Mouse (Mus musculus): ENCODE data around the gene Wnt4. TPM values are rescaled to one million over a fixed set of nuclear protein-coding genes. Genes with fewer than 3 reads are reported as not detected.

Gene Wnt4
- total RNA-seq, 1 experiment: 4.0 TPM

DNA sequence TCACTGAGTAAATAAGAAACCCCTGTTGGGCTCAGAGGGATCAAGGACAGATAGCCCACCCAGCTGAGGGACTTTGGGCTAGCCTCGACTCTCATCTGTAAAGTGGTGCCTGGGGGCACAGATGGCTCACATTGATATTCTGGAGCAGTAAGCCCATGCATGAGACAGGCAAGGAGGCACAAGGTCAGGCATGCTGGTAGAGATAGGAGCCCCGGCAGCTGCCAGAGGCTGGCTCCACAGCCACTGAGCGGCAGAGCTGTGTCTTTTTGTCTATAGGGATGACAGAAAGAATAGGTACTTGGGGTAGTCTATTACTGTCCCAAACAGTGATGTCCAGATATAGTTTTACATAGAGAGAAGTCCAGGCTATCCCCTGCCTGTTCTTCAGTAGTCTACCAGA, 4.0 kb downstream of the Wnt4 start:
- Histone ChIP-seq H3K27ac (ENCODE audit: insufficient read depth, low read depth, low read length, poor library complexity, severe bottlenecking) (no peak overlapping the region), H3K4me1 (ENCODE audit: control insufficient read depth in 2 of 2, insufficient read depth in 2 of 2, low read length in 2 of 2, poor library complexity in 1 of 2) (peaks cover 0 to 14% of the 10 kb centered on the region in 2 experiments; a peak in 2 of 4 replicates), H3K9me3 (ENCODE audit: control insufficient read depth, insufficient read depth, low read depth, low read length) (no peaks in the 10 kb centered on the region), H3K36me3 (ENCODE audit: control insufficient read depth, insufficient read depth, low read length, poor library complexity, severe bottlenecking) (no peaks in the 10 kb centered on the region), H3K4me3 (ENCODE audit: insufficient read depth in 1 of 2, low read depth in 1 of 2, low read length in 2 of 2, poor library complexity in 1 of 2, severe bottlenecking in 1 of 2) (no peak overlapping the region), H3K9ac (ENCODE audit: insufficient read depth, low read depth, low read length, poor library complexity, severe bottlenecking) (no peak overlapping the region)
- TF ChIP-seq ZNF384 (IDR thresholded peaks at IDR 0.05; ENCODE audit: low read depth, low read length) (no peak), ZC3H11A (IDR thresholded peaks at IDR 0.05; ENCODE audit: borderline replicate concordance, low read depth, low read length) (no peak), CHD2 (IDR thresholded peaks at IDR 0.05; ENCODE audit: low read depth, low read length) (no peak), MAFK (IDR thresholded peaks at IDR 0.05; ENCODE audit: insufficient read depth, low read depth, low read length) (no peak), HCFC1 (IDR thresholded peaks at IDR 0.05; ENCODE audit: borderline replicate concordance, insufficient read depth, low read length) (no peak)
- in situ Hi-C loops (cut with MboI; ENCODE audit: low sequenced_read_pairs in 2 of 2, unreplicated experiment in 2 of 2): loop anchor here in 1 of 2 experiments (25.0 kb wide), 1 partner anchor 194 kb away; no protein-coding TSS in a partner anchor
- DNase-seq (ENCODE audit: low read depth, low spot score): no peak

DNA sequence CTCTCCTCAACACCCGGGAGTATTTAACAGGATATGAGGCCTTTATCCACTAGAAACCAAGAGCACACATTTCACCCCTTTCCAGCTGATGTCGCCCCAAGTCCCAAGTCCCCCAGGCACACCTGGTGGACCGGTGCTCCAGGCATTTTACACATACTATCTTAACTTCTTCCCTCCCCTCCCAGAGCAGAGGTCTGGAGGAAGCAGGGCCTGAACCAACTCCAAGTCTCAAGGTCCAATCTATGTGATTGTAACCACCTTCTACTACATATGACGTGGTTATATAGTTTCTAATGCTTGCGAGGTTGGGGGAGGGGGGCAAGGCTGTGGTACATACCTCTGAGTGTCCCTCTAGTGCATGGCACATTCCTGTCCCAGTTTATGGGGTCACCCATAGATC, 4.8 kb downstream of the Wnt4 start:
- Histone ChIP-seq H3K36me3 (ENCODE audit: control insufficient read depth, insufficient read depth, low read length, poor library complexity, severe bottlenecking) (no peaks in the 10 kb centered on the region), H3K4me1 (ENCODE audit: control insufficient read depth in 2 of 2, insufficient read depth in 2 of 2, low read length in 2 of 2, poor library complexity in 1 of 2) (peaks cover 0 to 10% of the 10 kb centered on the region in 2 experiments; a peak in 2 of 4 replicates), H3K27ac (ENCODE audit: insufficient read depth, low read depth, low read length, poor library complexity, severe bottlenecking) (no peak overlapping the region), H3K9me3 (ENCODE audit: control insufficient read depth, insufficient read depth, low read depth, low read length) (no peaks in the 10 kb centered on the region), H3K4me3 (ENCODE audit: insufficient read depth in 1 of 2, low read depth in 1 of 2, low read length in 2 of 2, poor library complexity in 1 of 2, severe bottlenecking in 1 of 2) (no peak overlapping the region), H3K9ac (ENCODE audit: insufficient read depth, low read depth, low read length, poor library complexity, severe bottlenecking) (no peak overlapping the region)
- no peak for DNase-seq (ENCODE audit: low read depth, low spot score)
- TF ChIP-seq MAFK (IDR thresholded peaks at IDR 0.05; ENCODE audit: insufficient read depth, low read depth, low read length) (no peak), HCFC1 (IDR thresholded peaks at IDR 0.05; ENCODE audit: borderline replicate concordance, insufficient read depth, low read length) (no peak), CHD2 (IDR thresholded peaks at IDR 0.05; ENCODE audit: low read depth, low read length) (no peak), ZNF384 (IDR thresholded peaks at IDR 0.05; ENCODE audit: low read depth, low read length) (no peak), ZC3H11A (IDR thresholded peaks at IDR 0.05; ENCODE audit: borderline replicate concordance, low read depth, low read length) (no peak)
- in situ Hi-C loops (cut with MboI; ENCODE audit: low sequenced_read_pairs in 2 of 2, unreplicated experiment in 2 of 2): loop anchor here in 1 of 2 experiments (25.0 kb wide), 1 partner anchor 195 kb away; no protein-coding TSS in a partner anchor

DNA sequence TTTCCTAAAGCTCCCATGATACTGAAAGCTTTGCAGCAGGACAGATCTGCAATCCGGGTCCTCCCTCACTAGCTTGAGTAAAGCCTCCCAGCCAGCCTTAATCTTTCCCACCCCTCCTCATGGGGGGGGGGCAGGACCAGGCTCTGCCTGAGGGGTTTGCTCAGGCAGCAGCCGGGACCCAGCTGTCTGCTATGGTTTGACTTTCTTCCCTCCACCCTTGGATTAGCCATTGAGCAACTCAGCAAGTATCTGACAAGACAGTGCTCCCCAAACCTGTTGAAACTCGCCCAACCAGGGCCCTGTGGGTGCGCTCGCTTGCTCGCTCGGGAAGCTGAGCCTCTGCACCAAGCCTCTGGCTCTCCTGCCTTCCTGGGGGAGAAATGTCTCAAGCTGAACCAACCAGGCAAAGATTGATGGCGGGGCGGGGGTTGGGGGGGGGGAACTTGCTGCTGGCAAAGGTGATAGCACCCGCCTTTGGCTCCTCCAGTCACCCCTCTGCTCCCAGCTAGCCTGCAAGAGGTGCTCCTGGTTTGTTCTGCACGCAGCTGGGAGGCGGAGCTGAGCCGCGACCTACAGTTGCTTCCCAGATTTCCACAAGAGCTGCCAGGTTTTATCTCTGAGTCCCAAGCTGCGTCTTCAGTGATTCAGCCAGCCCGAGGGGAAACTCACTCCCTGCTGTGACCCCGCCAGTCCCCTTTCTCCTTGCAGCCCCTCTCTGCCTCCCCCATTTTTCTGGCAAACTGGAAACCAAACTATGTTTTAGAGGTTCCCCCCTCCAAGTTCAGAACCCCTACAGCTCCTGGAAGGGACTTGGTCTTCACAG, 5.5 kb downstream of the Wnt4 start:
- no peak overlapping the region for H3K9ac ChIP-seq (ENCODE audit: insufficient read depth, low read depth, low read length, poor library complexity, severe bottlenecking)
- no peak overlapping the region for H3K27ac ChIP-seq (ENCODE audit: insufficient read depth, low read depth, low read length, poor library complexity, severe bottlenecking)
- no peak for TF ChIP-seq ZC3H11A (IDR thresholded peaks at IDR 0.05; ENCODE audit: borderline replicate concordance, low read depth, low read length)
- no peak for TF ChIP-seq MAFK (IDR thresholded peaks at IDR 0.05; ENCODE audit: insufficient read depth, low read depth, low read length)
- TF ChIP-seq HCFC1 (IDR thresholded peaks at IDR 0.05; ENCODE audit: borderline replicate concordance, insufficient read depth, low read length): no peak
- TF ChIP-seq ZNF384 (IDR thresholded peaks at IDR 0.05; ENCODE audit: low read depth, low read length): no peak
- TF ChIP-seq CHD2 (IDR thresholded peaks at IDR 0.05; ENCODE audit: low read depth, low read length): no peak
- no peaks in the 10 kb centered on the region for H3K36me3 ChIP-seq (ENCODE audit: control insufficient read depth, insufficient read depth, low read length, poor library complexity, severe bottlenecking)
- H3K4me1 ChIP-seq (ENCODE audit: control insufficient read depth in 2 of 2, insufficient read depth in 2 of 2, low read length in 2 of 2, poor library complexity in 1 of 2): peaks cover 0 to 10% of the 10 kb centered on the region in 2 experiments; a peak in 2 of 4 replicates
- peak overlapping the region in 1 of 2 experiments; percentile 6; a peak in 1 of 4 replicates for H3K4me3 ChIP-seq (ENCODE audit: insufficient read depth in 1 of 2, low read depth in 1 of 2, low read length in 2 of 2, poor library complexity in 1 of 2, severe bottlenecking in 1 of 2)
- DNase-seq (ENCODE audit: low read depth, low spot score): no peak
- in situ Hi-C loops (cut with MboI; ENCODE audit: low sequenced_read_pairs in 2 of 2, unreplicated experiment in 2 of 2): loop anchor here in 1 of 2 experiments (25.0 kb wide), 1 partner anchor 195 kb away; no protein-coding TSS in a partner anchor
- no peaks in the 10 kb centered on the region for H3K9me3 ChIP-seq (ENCODE audit: control insufficient read depth, insufficient read depth, low read depth, low read length)

DNA sequence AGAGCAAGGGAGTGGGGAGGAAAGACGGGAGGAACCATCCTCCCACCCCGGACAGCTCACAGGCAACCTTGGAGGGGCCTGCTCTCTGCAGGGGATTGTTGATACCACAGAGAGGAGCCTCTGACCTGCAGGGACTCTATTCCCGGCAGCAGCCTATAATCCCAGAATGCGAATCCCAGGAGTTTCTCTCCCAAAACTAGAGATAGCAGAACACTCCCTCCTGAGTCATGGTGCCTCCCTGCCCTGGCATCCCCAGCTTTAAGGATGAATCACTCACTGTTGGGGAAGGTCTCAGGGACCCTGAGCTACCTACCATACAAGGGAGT, 6.1 kb downstream of the Wnt4 start:
- TF ChIP-seq HCFC1 (IDR thresholded peaks at IDR 0.05; ENCODE audit: borderline replicate concordance, insufficient read depth, low read length) (no peak), ZC3H11A (IDR thresholded peaks at IDR 0.05; ENCODE audit: borderline replicate concordance, low read depth, low read length) (no peak), ZNF384 (IDR thresholded peaks at IDR 0.05; ENCODE audit: low read depth, low read length) (no peak), MAFK (IDR thresholded peaks at IDR 0.05; ENCODE audit: insufficient read depth, low read depth, low read length) (no peak), CHD2 (IDR thresholded peaks at IDR 0.05; ENCODE audit: low read depth, low read length) (no peak)
- no peak for DNase-seq (ENCODE audit: low read depth, low spot score)
- no peak overlapping the region for H3K27ac ChIP-seq (ENCODE audit: insufficient read depth, low read depth, low read length, poor library complexity, severe bottlenecking)

More for the DNA sequence above, 6.1 kb downstream of the Wnt4 start:
- H3K9me3 ChIP-seq (ENCODE audit: control insufficient read depth, insufficient read depth, low read depth, low read length): no peaks in the 10 kb centered on the region
- H3K9ac ChIP-seq (ENCODE audit: insufficient read depth, low read depth, low read length, poor library complexity, severe bottlenecking): no peak overlapping the region
- in situ Hi-C loops (cut with MboI; ENCODE audit: low sequenced_read_pairs in 2 of 2, unreplicated experiment in 2 of 2): loop anchor here in 1 of 2 experiments (25.0 kb wide), 1 partner anchor 196 kb away; no protein-coding TSS in a partner anchor
- no peak overlapping the region for H3K4me3 ChIP-seq (ENCODE audit: insufficient read depth in 1 of 2, low read depth in 1 of 2, low read length in 2 of 2, poor library complexity in 1 of 2, severe bottlenecking in 1 of 2)
- no peaks in the 10 kb centered on the region for H3K36me3 ChIP-seq (ENCODE audit: control insufficient read depth, insufficient read depth, low read length, poor library complexity, severe bottlenecking)
- H3K4me1 ChIP-seq (ENCODE audit: control insufficient read depth in 2 of 2, insufficient read depth in 2 of 2, low read length in 2 of 2, poor library complexity in 1 of 2): peaks cover 0 to 10% of the 10 kb centered on the region in 2 experiments; a peak in 2 of 4 replicates
